Mouse (Mus musculus) left cerebral cortex, postnatal 25 days (tissue): Measurements from ENCODE around the gene Dmrt1. TPM values are rescaled to one million over a fixed set of nuclear protein-coding genes. Genes with fewer than 3 reads are reported as not detected.
A peak's percentile ranks its signal among the peaks of the same experiment; 100 is the strongest.
"Not testable (repeated sequence)": the region's sequence is repeated elsewhere in the genome, so short reads cannot be mapped to it uniquely, and the experiment has no call there.

Experiments
- DNase-seq, 2 experiments: peaks; one replicate each; pipeline ENCODE4 v3.0.0; 2022; ENCODE audit warnings: low spot score in 2 of 2, mixed read lengths in 1 of 2
- intact Hi-C: fragments of 180-260 bp; cut with DNase I; formaldehyde crosslinking; loops from one replicate; pipeline ENCODE4 v1.15.1; 2025
- total RNA-seq, 2 experiments: library from RNA; stranded (reverse); gene quantifications; 2 replicates each; pipeline ENCODE4 v1.2.3; 2021

The Dmrt1 gene
- not detected for total RNA-seq

GRCm38 (mm10) chr19:25505360-25506196 is at the start of gene Dmrt1:
Dmrt1 (plus strand) TSS chr19:25505618.
- intact Hi-C loops = loop anchor here (5.0 kb wide), 3 partner anchors 102 to 608 kb away; partner anchors contain the start of gene Dmrt2
- DNase-seq = no peak

- intact Hi-C loops = no loop called here
- DNase-seq = no peak
Measured at GRCm38 (mm10) chr19:25460760-25461159, 44.7 kb upstream of the Dmrt1 start.

- DNase-seq = peak in 1 of 2 experiments; percentile 10
- intact Hi-C loops = no loop called here
Measured at GRCm38 (mm10) chr19:25461553-25462320, 43.7 kb upstream of the Dmrt1 start.

GRCm38 (mm10) chr19:25475806-25476205 is 29.6 kb upstream of the Dmrt1 start:
- intact Hi-C loops, DNase-seq: not testable (repeated sequence)

- DNase-seq = no peak
- intact Hi-C loops = no loop called here
Measured at GRCm38 (mm10) chr19:25479152-25479669, 26.2 kb upstream of the Dmrt1 start.

GRCm38 (mm10) chr19:25480820-25481219 is 24.6 kb upstream of the Dmrt1 start:
- intact Hi-C loops = no loop called here
- DNase-seq = no peak

GRCm38 (mm10) chr19:25486561-25486960 is 18.9 kb upstream of the Dmrt1 start:
- DNase-seq = no peak
- intact Hi-C loops = no loop called here

- DNase-seq = no peak
- intact Hi-C loops = no loop called here
Measured at GRCm38 (mm10) chr19:25487350-25487749, 18.1 kb upstream of the Dmrt1 start.

- no peak for DNase-seq
- intact Hi-C loops = no loop called here
Measured at GRCm38 (mm10) chr19:25488546-25488945, 16.9 kb upstream of the Dmrt1 start.

GRCm38 (mm10) chr19:25489546-25489945 is 15.9 kb upstream of the Dmrt1 start:
- intact Hi-C loops = no loop called here

GRCm38 (mm10) chr19:25497434-25497833 is 8.0 kb upstream of the Dmrt1 start:
- no peak for DNase-seq
- intact Hi-C loops = no loop called here

More at GRCm38 (mm10) chr19:25489546-25489945, 15.9 kb upstream of the Dmrt1 start:
- no peak for DNase-seq

GRCm38 (mm10) chr19:25504878-25505277 is 540 bp upstream of the Dmrt1 start:
- no peak for DNase-seq
- intact Hi-C loops = loop anchor here (5.0 kb wide), 3 partner anchors 102 to 608 kb away; partner anchors contain the start of gene Dmrt2

GRCm38 (mm10) chr19:25506616-25507015 is 1.2 kb downstream of the Dmrt1 start:
- no peak for DNase-seq
- intact Hi-C loops = loop anchor here (5.0 kb wide), 3 partner anchors 101 to 609 kb away; partner anchors contain the start of gene Dmrt2

GRCm38 (mm10) chr19:25514986-25515530 is 9.6 kb downstream of the Dmrt1 start:
- intact Hi-C loops = no loop called here
- no peak for DNase-seq

GRCm38 (mm10) chr19:25524156-25524555 is 18.7 kb downstream of the Dmrt1 start:
- DNase-seq = no peak
- intact Hi-C loops = no loop called here

- intact Hi-C loops = no loop called here
- no peak for DNase-seq
Measured at GRCm38 (mm10) chr19:25525726-25526125, 20.3 kb downstream of the Dmrt1 start.

GRCm38 (mm10) chr19:25529673-25530072 is 24.3 kb downstream of the Dmrt1 start:
- no peak for DNase-seq
- intact Hi-C loops = no loop called here

GRCm38 (mm10) chr19:25545714-25546340 is 40.4 kb downstream of the Dmrt1 start:
- DNase-seq = peak; percentile 36 to 61
- intact Hi-C loops = loop anchor here (2.0 kb wide), 1 partner anchor 83 kb away; no protein-coding TSS in a partner anchor

- intact Hi-C loops = no loop called here
- no peak for DNase-seq
Measured at GRCm38 (mm10) chr19:25547086-25547643, 41.7 kb downstream of the Dmrt1 start.
